Mouse (Mus musculus): ENCODE results near the gene Macrod2. TPM values are rescaled to one million over a fixed set of nuclear protein-coding genes. Genes with fewer than 3 reads are reported as not detected.

The Macrod2 gene
- polyA plus RNA-seq, 1 experiment from 2014 or later: 40.0 TPM

GRCm38 (mm10) chr2:142057889-142058750 lies 1663.0 kb downstream of the Macrod2 start:
- H3K4me3 ChIP-seq (replicated peaks): no peak overlapping the region
- H3K4me2 ChIP-seq (replicated peaks): peak overlapping the region; percentile 36
- H3K4me1 ChIP-seq (replicated peaks): no peaks in the 10 kb centered on the region
- H3K9me3 ChIP-seq: no peaks in the 10 kb centered on the region
- peak; percentile 74 for ATAC-seq
- no peak overlapping the region for H3K9ac ChIP-seq
- no peaks in the 10 kb centered on the region for H3K27me3 ChIP-seq (replicated peaks)
- H3K36me3 ChIP-seq: no peaks in the 10 kb centered on the region
- 26% methylated on average over 14 of the region's 14 CpGs for WGBS
- H3K27ac ChIP-seq: no peak overlapping the region

GRCm38 (mm10) chr2:142058751-142059090 lies 1663.6 kb downstream of the Macrod2 start:
- 35% methylated on average over 2 of the region's 2 CpGs for WGBS
- Histone ChIP-seq H3K27me3 (replicated peaks) (no peaks in the 10 kb centered on the region), H3K4me3 (replicated peaks) (no peak overlapping the region), H3K4me2 (replicated peaks) (peak overlapping the region; percentile 36), H3K36me3 (no peaks in the 10 kb centered on the region), H3K9ac (no peak overlapping the region), H3K4me1 (replicated peaks) (no peaks in the 10 kb centered on the region), H3K9me3 (no peaks in the 10 kb centered on the region), H3K27ac (no peak overlapping the region)
- no peak for ATAC-seq

- no peaks in the 10 kb centered on the region for H3K36me3 ChIP-seq
- ATAC-seq: no peak
- H3K4me2 ChIP-seq (replicated peaks): no peak overlapping the region
- 81% methylated on average over 3 of the region's 3 CpGs for WGBS
- H3K4me1 ChIP-seq (replicated peaks): no peaks in the 10 kb centered on the region
- H3K27ac ChIP-seq: no peak overlapping the region
- H3K4me3 ChIP-seq (replicated peaks): no peak overlapping the region
- no peak overlapping the region for H3K9ac ChIP-seq
- H3K9me3 ChIP-seq: no peaks in the 10 kb centered on the region
- no peaks in the 10 kb centered on the region for H3K27me3 ChIP-seq (replicated peaks)
Measured at GRCm38 (mm10) chr2:142108947-142109346, 1713.8 kb downstream of the Macrod2 start.

GRCm38 (mm10) chr2:142116623-142117022 lies 1721.5 kb downstream of the Macrod2 start:
- WGBS: 78% methylated on average over 1 of the region's 1 CpGs
- no peaks in the 10 kb centered on the region for H3K9me3 ChIP-seq
- no peaks in the 10 kb centered on the region for H3K4me1 ChIP-seq (replicated peaks)
- ATAC-seq: no peak
- no peaks in the 10 kb centered on the region for H3K27me3 ChIP-seq (replicated peaks)
- H3K4me2 ChIP-seq (replicated peaks): no peak overlapping the region
- H3K4me3 ChIP-seq (replicated peaks): no peak overlapping the region
- no peak overlapping the region for H3K27ac ChIP-seq
- no peaks in the 10 kb centered on the region for H3K36me3 ChIP-seq
- H3K9ac ChIP-seq: no peak overlapping the region

- no peak for ATAC-seq
Measured at GRCm38 (mm10) chr2:142128109-142128508, 1733.0 kb downstream of the Macrod2 start.

GRCm38 (mm10) chr2:142129166-142129565 lies 1734.1 kb downstream of the Macrod2 start:
- no peak overlapping the region for H3K4me2 ChIP-seq (replicated peaks)
- no peak overlapping the region for H3K27ac ChIP-seq
- H3K27me3 ChIP-seq (replicated peaks): no peaks in the 10 kb centered on the region
- no peaks in the 10 kb centered on the region for H3K36me3 ChIP-seq
- ATAC-seq: no peak
- no peaks in the 10 kb centered on the region for H3K4me1 ChIP-seq (replicated peaks)
- 92% methylated on average over 4 of the region's 4 CpGs for WGBS
- no peak overlapping the region for H3K4me3 ChIP-seq (replicated peaks)
- no peak overlapping the region for H3K9ac ChIP-seq
- H3K9me3 ChIP-seq: no peaks in the 10 kb centered on the region

More at GRCm38 (mm10) chr2:142128109-142128508, 1733.0 kb downstream of the Macrod2 start:
- no peak overlapping the region for H3K9ac ChIP-seq
- no peaks in the 10 kb centered on the region for H3K4me1 ChIP-seq (replicated peaks)
- H3K27me3 ChIP-seq (replicated peaks): no peaks in the 10 kb centered on the region
- no peaks in the 10 kb centered on the region for H3K9me3 ChIP-seq
- no peak overlapping the region for H3K27ac ChIP-seq
- H3K4me2 ChIP-seq (replicated peaks): no peak overlapping the region
- no peaks in the 10 kb centered on the region for H3K36me3 ChIP-seq
- 65% methylated on average over 3 of the region's 3 CpGs for WGBS
- H3K4me3 ChIP-seq (replicated peaks): no peak overlapping the region

GRCm38 (mm10) chr2:142149310-142149709 lies 1754.2 kb downstream of the Macrod2 start:
- no peaks in the 10 kb centered on the region for H3K9me3 ChIP-seq
- H3K36me3 ChIP-seq: no peaks in the 10 kb centered on the region
- no peak for ATAC-seq
- no peak overlapping the region for H3K27ac ChIP-seq
- WGBS: 93% methylated on average over 2 of the region's 2 CpGs
- no peak overlapping the region for H3K4me2 ChIP-seq (replicated peaks)
- H3K4me3 ChIP-seq (replicated peaks): no peak overlapping the region
- no peaks in the 10 kb centered on the region for H3K27me3 ChIP-seq (replicated peaks)
- no peaks in the 10 kb centered on the region for H3K4me1 ChIP-seq (replicated peaks)
- H3K9ac ChIP-seq: no peak overlapping the region

- Histone ChIP-seq H3K27me3 (replicated peaks) (no peaks in the 10 kb centered on the region), H3K9ac (no peak overlapping the region), H3K36me3 (no peaks in the 10 kb centered on the region), H3K4me1 (replicated peaks) (no peaks in the 10 kb centered on the region), H3K27ac (no peak overlapping the region), H3K4me3 (replicated peaks) (no peak overlapping the region), H3K4me2 (replicated peaks) (no peak overlapping the region), H3K9me3 (no peaks in the 10 kb centered on the region)
- 40% methylated on average over 10 of the region's 10 CpGs for WGBS
- ATAC-seq: no peak
Measured at GRCm38 (mm10) chr2:142163506-142164275, 1768.6 kb downstream of the Macrod2 start.

GRCm38 (mm10) chr2:142169649-142170048 lies 1774.5 kb downstream of the Macrod2 start:
- ATAC-seq: no peak
- Histone ChIP-seq H3K9ac (no peak overlapping the region), H3K4me2 (replicated peaks) (no peak overlapping the region)

GRCm38 (mm10) chr2:142172706-142173105 lies 1777.6 kb downstream of the Macrod2 start:
- Histone ChIP-seq H3K27ac (no peak overlapping the region), H3K36me3 (no peaks in the 10 kb centered on the region), H3K9me3 (no peaks in the 10 kb centered on the region), H3K27me3 (replicated peaks) (no peaks in the 10 kb centered on the region), H3K4me2 (replicated peaks) (no peak overlapping the region), H3K4me1 (replicated peaks) (no peaks in the 10 kb centered on the region), H3K9ac (no peak overlapping the region), H3K4me3 (replicated peaks) (no peak overlapping the region)
- ATAC-seq: no peak
- WGBS: 92% methylated on average over 3 of the region's 3 CpGs

More at GRCm38 (mm10) chr2:142169649-142170048, 1774.5 kb downstream of the Macrod2 start:
- H3K36me3 ChIP-seq: no peaks in the 10 kb centered on the region
- WGBS: 64% methylated on average over 2 of the region's 2 CpGs
- no peak overlapping the region for H3K27ac ChIP-seq
- no peak overlapping the region for H3K4me3 ChIP-seq (replicated peaks)
- no peaks in the 10 kb centered on the region for H3K27me3 ChIP-seq (replicated peaks)
- H3K9me3 ChIP-seq: no peaks in the 10 kb centered on the region
- H3K4me1 ChIP-seq (replicated peaks): no peaks in the 10 kb centered on the region

GRCm38 (mm10) chr2:142174039-142174438 lies 1778.9 kb downstream of the Macrod2 start:
- Histone ChIP-seq H3K4me1 (replicated peaks) (no peaks in the 10 kb centered on the region), H3K36me3 (no peaks in the 10 kb centered on the region), H3K4me3 (replicated peaks) (no peak overlapping the region), H3K9me3 (no peaks in the 10 kb centered on the region), H3K4me2 (replicated peaks) (no peak overlapping the region), H3K27ac (no peak overlapping the region), H3K27me3 (replicated peaks) (no peaks in the 10 kb centered on the region), H3K9ac (no peak overlapping the region)
- WGBS: 86% methylated on average over 2 of the region's 2 CpGs
- ATAC-seq: no peak

- no peak for ATAC-seq
- 72% methylated on average over 2 of the region's 2 CpGs for WGBS
- no peak overlapping the region for H3K27ac ChIP-seq
- H3K4me2 ChIP-seq (replicated peaks): no peak overlapping the region
- H3K4me3 ChIP-seq (replicated peaks): no peak overlapping the region
- no peak overlapping the region for H3K9ac ChIP-seq
- no peaks in the 10 kb centered on the region for H3K27me3 ChIP-seq (replicated peaks)
- no peaks in the 10 kb centered on the region for H3K9me3 ChIP-seq
- no peaks in the 10 kb centered on the region for H3K4me1 ChIP-seq (replicated peaks)
- no peaks in the 10 kb centered on the region for H3K36me3 ChIP-seq
Measured at GRCm38 (mm10) chr2:142186922-142187321, 1791.8 kb downstream of the Macrod2 start.

Data from intestine, embryonic 15.5 days (tissue).